Mouse (Mus musculus) ES-Bruce4 (cell line): ENCODE data around the gene Pold4.

Experiments
- CTCF ChIP-seq: IDR thresholded peaks from one replicate; pipeline ENCODE4 v1.8.1; 2011; ENCODE audit warnings: low read depth, low read length
- POLR2A ChIP-seq: IDR thresholded peaks from one replicate; pipeline ENCODE4 v1.8.1; 2011; ENCODE audit warnings: low read length; ENCODE audit not compliant: insufficient read depth

DNA sequence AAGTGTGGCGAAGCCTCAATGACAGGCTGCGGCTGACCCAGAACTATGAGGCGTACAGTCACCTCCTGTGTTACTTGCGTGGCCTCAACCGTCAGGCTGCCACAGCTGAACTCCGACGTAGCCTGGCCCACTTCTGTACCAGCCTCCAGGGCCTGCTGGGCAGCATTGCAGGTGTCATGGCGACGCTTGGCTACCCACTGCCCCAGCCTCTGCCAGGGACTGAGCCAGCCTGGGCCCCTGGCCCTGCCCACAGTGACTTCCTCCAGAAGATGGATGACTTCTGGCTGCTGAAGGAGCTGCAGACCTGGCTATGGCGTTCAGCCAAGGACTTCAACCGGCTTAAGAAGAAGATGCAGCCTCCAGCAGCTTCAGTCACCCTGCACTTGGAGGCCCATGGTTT, 9.5 kb upstream of the Pold4 start:
- TF ChIP-seq POLR2A (no peak), CTCF (no peak)
